Mouse (Mus musculus) frontal cortex, postnatal 36 days (tissue): ENCODE results near the gene Kcnj6.
A peak's percentile ranks its signal among the peaks of the same experiment; 100 is the strongest.

Source experiments
- DNase-seq, 2 experiments: peaks; one replicate each; pipeline ENCODE4 v3.0.0; 2022; ENCODE audit warnings: low spot score in 2 of 2

Gene Kcnj6

GRCm38 (mm10) chr16:94997340-94997849 lies at the start of gene Kcnj6:
Kcnj6 (minus strand) TSS chr16:94997701.
- DNase-seq = peak; percentile 81 to 85

GRCm38 (mm10) chr16:95009937-95010336 lies 12.4 kb upstream of the Kcnj6 start:
- no peak for DNase-seq

- DNase-seq = no peak
These were observed 7.1 kb upstream of the Kcnj6 start for GRCm38 (mm10) chr16:95004599-95004998.

GRCm38 (mm10) chr16:94999551-94999950 lies 2.0 kb upstream of the Kcnj6 start:
- no peak for DNase-seq

- no peak for DNase-seq
These were observed 1.5 kb upstream of the Kcnj6 start for GRCm38 (mm10) chr16:94999019-94999418.

GRCm38 (mm10) chr16:94996791-94997281 lies 665 bp downstream of the Kcnj6 start:
- DNase-seq = peak; percentile 59 to 66

- DNase-seq = peak in 1 of 2 experiments; percentile 59
These were observed 1.9 kb downstream of the Kcnj6 start for GRCm38 (mm10) chr16:94995542-94996131.

- no peak for DNase-seq
These were observed 2.6 kb downstream of the Kcnj6 start for GRCm38 (mm10) chr16:94994924-94995323.

GRCm38 (mm10) chr16:94994148-94994547 lies 3.4 kb downstream of the Kcnj6 start:
- DNase-seq = no peak

- no peak for DNase-seq
These were observed 7.4 kb downstream of the Kcnj6 start for GRCm38 (mm10) chr16:94990114-94990513.

GRCm38 (mm10) chr16:94986731-94987130 lies 10.8 kb downstream of the Kcnj6 start:
- DNase-seq = peak in 1 of 2 experiments; percentile 46

- DNase-seq = no peak
These were observed 13.2 kb downstream of the Kcnj6 start for GRCm38 (mm10) chr16:94984263-94984662.

- peak; percentile 64 to 74 for DNase-seq
These were observed 17.1 kb downstream of the Kcnj6 start for GRCm38 (mm10) chr16:94980374-94980773.

- DNase-seq = no peak
These were observed 18.0 kb downstream of the Kcnj6 start for GRCm38 (mm10) chr16:94979499-94979898.

- no peak for DNase-seq
These were observed 25.2 kb downstream of the Kcnj6 start for GRCm38 (mm10) chr16:94972080-94972855.

- no peak for DNase-seq
These were observed 28.6 kb downstream of the Kcnj6 start for GRCm38 (mm10) chr16:94968941-94969340.

- no peak for DNase-seq
These were observed 29.0 kb downstream of the Kcnj6 start for GRCm38 (mm10) chr16:94968472-94968871.

- no peak for DNase-seq
These were observed 40.2 kb downstream of the Kcnj6 start for GRCm38 (mm10) chr16:94957156-94957828.

- DNase-seq = no peak
These were observed 41.1 kb downstream of the Kcnj6 start for GRCm38 (mm10) chr16:94956410-94956809.

- DNase-seq = no peak
These were observed 44.2 kb downstream of the Kcnj6 start for GRCm38 (mm10) chr16:94953294-94953693.

- DNase-seq = no peak
These were observed 48.3 kb downstream of the Kcnj6 start for GRCm38 (mm10) chr16:94949172-94949571.

GRCm38 (mm10) chr16:94946848-94947247 lies 50.7 kb downstream of the Kcnj6 start:
- DNase-seq = no peak
